Comparison of ENCODE assay signal across 18 mouse cellular contexts in the genomic region with DNA sequence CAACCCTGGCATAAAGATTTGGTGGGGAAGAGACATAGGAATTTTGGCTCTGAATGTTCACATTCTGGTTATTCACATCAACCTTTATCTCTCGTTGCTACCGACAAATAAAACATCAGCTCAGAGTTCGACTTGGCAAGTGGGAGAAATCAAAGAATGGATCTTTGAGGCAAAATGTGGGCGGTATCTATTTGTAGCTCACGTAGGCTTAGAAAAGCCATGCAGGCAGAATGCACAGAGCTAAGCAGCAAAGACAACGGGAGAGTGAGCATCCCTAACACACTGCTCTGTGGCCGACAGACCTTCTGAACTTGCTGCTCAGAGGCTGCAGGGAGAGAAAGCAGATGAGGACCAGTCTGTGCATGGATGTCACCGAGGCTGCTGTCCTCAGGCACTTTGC. TPM values are rescaled to one million over a fixed set of nuclear protein-coding genes. Genes with fewer than 3 reads are reported as not detected.
DNase-seq lines count a peak whose midpoint lies in the region; ATAC-seq and TF ChIP-seq lines count a peak whose summit lies in the region.
"Had no signal": no experiment of that assay in that cellular context is flagged by ENCODE, and none has a peak within 500 bp of the region (broad histone marks: within the 10 kb centered on the region; RNA-seq: fewer than 3 reads in every experiment).

No protein-coding gene starts in this region.

- DNase-seq in left cerebral cortex, adult 11 months (ENCODE audit: low spot score) = peak; percentile 61
- no peak for DNase-seq in left cerebral cortex, postnatal 4 days
- DNase-seq in left cerebral cortex, adult 2 months (ENCODE audit: extremely low spot score in 1 of 2, low spot score in 2 of 2) = peak in 1 of 2 experiments; percentile 27
- peak; percentile 24 to 55 for DNase-seq in right cerebral cortex, postnatal 36 days (ENCODE audit: low spot score in 2 of 2)
- no peak for DNase-seq in urinary bladder, postnatal 14 days (ENCODE audit: low spot score)
- no peak for DNase-seq in neural tube, embryonic 10.5 days (ENCODE audit: extremely low spot score, low spot score)
- DNase-seq: adrenal gland, postnatal 10 days; cerebellum, adult 9-10 months; lung, embryonic 14.5 days; thymus, postnatal 4 days had no signal

- ATAC-seq in inflammation-experienced regulatory T-cells, adult 6 months = peak; percentile 43
- ATAC-seq: midbrain, embryonic 16.5 days had no signal

- H3K27ac ChIP-seq in left cerebral cortex, adult 2 months = peak overlapping the region; percentile 82
- H3K27ac ChIP-seq: forebrain, embryonic 12.5 days; hindbrain, embryonic 10.5 days; macrophage; neural tube, embryonic 12.5 days had no signal

- intact Hi-C loops in left cerebral cortex, postnatal 4 days (cut with DNase I) = no loop called here
- intact Hi-C loops in left cerebral cortex, adult 2 months (cut with DNase I) = no loop called here

- TF ChIP-seq CTCF in left cerebral cortex, adult 2 months (IDR thresholded peaks at IDR 0.05) = no peak

- no peak overlapping the region for H3K4me3 ChIP-seq in left cerebral cortex, adult 2 months
- H3K4me3 ChIP-seq: embryonic facial prominence, embryonic 15.5 days; forebrain, embryonic 12.5 days; heart, embryonic 12.5 days; hindbrain, embryonic 10.5 days; neural tube, embryonic 12.5 days had no signal

RNA-seq across cellular contexts. Expression of a gene that starts 44.2 kb away (rescaled TPM):
- total RNA-seq in left cerebral cortex, postnatal 4 days (2021) = 10 to 100 TPM; 52.6 to 53.0 TPM
- 10 to 100 TPM; 16.7 to 25.3 (median 24.5) TPM for polyA plus RNA-seq in inflammation-experienced regulatory T-cells, adult 6 months (2017; shearing (Covaris generic))
- 10 to 100 TPM; 63.9 to 78.4 TPM for total RNA-seq in left cerebral cortex, adult 2 months (2021)

Comparison
In these comparisons a context has a peak if more than half of its experiments do, and no peak if none do; other contexts are left out.
1. DNase-seq: peak in left cerebral cortex, adult 11 months (single experiment) and right cerebral cortex, postnatal 36 days (2 of 2); none in left cerebral cortex, postnatal 4 days (single experiment), urinary bladder, postnatal 14 days (single experiment) and neural tube, embryonic 10.5 days (single experiment).